Mouse (Mus musculus) yolk sac, embryonic 10.5 days (tissue): Measurements from ENCODE around the gene Treml2.
A peak's percentile ranks its signal among the peaks of the same experiment; 100 is the strongest.

Experiments
- DNase-seq: peaks from one replicate; pipeline ENCODE4 v3.0.0-alpha.2; 2017; ENCODE audit warnings: low spot score

Gene Treml2

GRCm38 (mm10) chr17:48299203-48299602 lies at the start of gene Treml2:
Treml2 (plus strand) TSS chr17:48299498.
- DNase-seq, result peak; percentile 33

- no peak for DNase-seq
Measured at GRCm38 (mm10) chr17:48249501-48249900, 49.8 kb upstream of the Treml2 start.

GRCm38 (mm10) chr17:48250631-48251030 lies 48.7 kb upstream of the Treml2 start:
- no peak for DNase-seq

- DNase-seq, result no peak
Measured at GRCm38 (mm10) chr17:48256575-48256974, 42.7 kb upstream of the Treml2 start.

GRCm38 (mm10) chr17:48261868-48262267 lies 37.4 kb upstream of the Treml2 start:
- no peak for DNase-seq

GRCm38 (mm10) chr17:48263741-48264362 lies 35.4 kb upstream of the Treml2 start, which contains the start of gene Treml4:
Treml4 (plus strand) TSS chr17:48264295.
- no peak for DNase-seq

- DNase-seq, result no peak
Measured at GRCm38 (mm10) chr17:48264662-48265061, 34.6 kb upstream of the Treml2 start.

GRCm38 (mm10) chr17:48266138-48266537 lies 33.2 kb upstream of the Treml2 start:
- no peak for DNase-seq

- no peak for DNase-seq
Measured at GRCm38 (mm10) chr17:48266610-48267304, 32.5 kb upstream of the Treml2 start.

GRCm38 (mm10) chr17:48267591-48267990 lies 31.7 kb upstream of the Treml2 start:
- no peak for DNase-seq

GRCm38 (mm10) chr17:48268276-48268675 lies 31.0 kb upstream of the Treml2 start:
- no peak for DNase-seq

- no peak for DNase-seq
Measured at GRCm38 (mm10) chr17:48269833-48270232, 29.5 kb upstream of the Treml2 start.

- peak; percentile 47 for DNase-seq
Measured at GRCm38 (mm10) chr17:48272158-48272557, 27.1 kb upstream of the Treml2 start.

- DNase-seq, result no peak
Measured at GRCm38 (mm10) chr17:48272598-48272997, 26.7 kb upstream of the Treml2 start.

- DNase-seq, result no peak
Measured at GRCm38 (mm10) chr17:48274098-48274497, 25.2 kb upstream of the Treml2 start.

- peak; percentile 44 for DNase-seq
Measured at GRCm38 (mm10) chr17:48274885-48275284, 24.4 kb upstream of the Treml2 start.

- DNase-seq, result no peak
Measured at GRCm38 (mm10) chr17:48275736-48276135, 23.6 kb upstream of the Treml2 start.

- DNase-seq, result no peak
Measured at GRCm38 (mm10) chr17:48278381-48278780, 20.9 kb upstream of the Treml2 start.

- DNase-seq, result no peak
Measured at GRCm38 (mm10) chr17:48279002-48279401, 20.3 kb upstream of the Treml2 start.

GRCm38 (mm10) chr17:48280943-48281738 lies 18.2 kb upstream of the Treml2 start:
- no peak for DNase-seq

- no peak for DNase-seq
Measured at GRCm38 (mm10) chr17:48281739-48282085, 17.6 kb upstream of the Treml2 start.

GRCm38 (mm10) chr17:48286765-48287164 lies 12.5 kb upstream of the Treml2 start:
- DNase-seq, result no peak

GRCm38 (mm10) chr17:48287276-48287675 lies 12.0 kb upstream of the Treml2 start:
- no peak for DNase-seq
